Mouse (Mus musculus): ENCODE results near the gene Sh3pxd2a. TPM values are rescaled to one million over a fixed set of nuclear protein-coding genes. Genes with fewer than 3 reads are reported as not detected.
"Not testable (repeated sequence)": the region's sequence is repeated elsewhere in the genome, so short reads cannot be mapped to it uniquely, and the experiment has no call there.

The Sh3pxd2a gene
- polyA plus RNA-seq, 1 experiment from 2014 or later: 8.7 TPM

GRCm38 (mm10) chr19:47402976-47403375, 61.2 kb downstream of the Sh3pxd2a start:
- H3K4me3 ChIP-seq (ENCODE audit: low read length): no peak overlapping the region
- H3K27ac ChIP-seq (ENCODE audit: low read depth, low read length): peak overlapping the region; percentile 42; the same call in 1 of the 2 replicates
- H3K27me3 ChIP-seq (ENCODE audit: control insufficient read depth, insufficient read depth, low read length): no peaks in the 10 kb centered on the region
- no peaks in the 10 kb centered on the region for H3K9me3 ChIP-seq (ENCODE audit: control insufficient read depth, low read length)
- 10% methylated on average over 6 of the region's 6 CpGs for WGBS
- H3K9ac ChIP-seq (ENCODE audit: low read depth, low read length): no peak overlapping the region
- peaks cover 32% of the 10 kb centered on the region for H3K4me1 ChIP-seq (ENCODE audit: control insufficient read depth, insufficient read depth, low read length)
- no peak overlapping the region for H3K4me2 ChIP-seq (replicated peaks; ENCODE audit: low read depth, low read length)
- ATAC-seq (ENCODE audit: low FRiP score, low TSS enrichment): peak; percentile 78
- no peaks in the 10 kb centered on the region for H3K36me3 ChIP-seq (ENCODE audit: control insufficient read depth, insufficient read depth, low read length)

DNA sequence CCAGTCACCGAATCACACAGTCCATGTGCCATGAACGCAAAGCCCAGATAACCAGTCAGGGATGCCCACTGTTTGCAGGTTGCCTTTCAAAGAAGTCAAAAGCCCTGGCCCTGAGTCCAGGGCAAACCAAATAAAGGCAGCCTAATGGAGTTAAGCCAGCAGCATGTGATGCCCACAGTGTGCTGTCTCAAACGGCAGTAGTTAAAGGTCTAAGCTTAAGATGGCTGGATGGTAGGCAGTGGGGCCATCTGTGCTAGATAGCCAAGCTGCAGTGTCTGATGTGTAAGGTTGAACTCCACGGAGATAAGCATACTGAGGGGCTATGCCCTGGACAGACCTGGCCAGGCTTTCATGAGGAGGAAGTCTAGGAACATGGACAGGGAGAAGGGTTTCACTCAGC, 61.7 kb downstream of the Sh3pxd2a start:
- peaks cover 36% of the 10 kb centered on the region for H3K4me1 ChIP-seq (ENCODE audit: control insufficient read depth, insufficient read depth, low read length)
- no peak for ATAC-seq (ENCODE audit: low FRiP score, low TSS enrichment)
- H3K4me2 ChIP-seq (replicated peaks; ENCODE audit: low read depth, low read length): no peak overlapping the region
- 67% methylated on average over 4 of the region's 4 CpGs for WGBS
- no peak overlapping the region for H3K9ac ChIP-seq (ENCODE audit: low read depth, low read length)
- no peaks in the 10 kb centered on the region for H3K36me3 ChIP-seq (ENCODE audit: control insufficient read depth, insufficient read depth, low read length)
- H3K9me3 ChIP-seq (ENCODE audit: control insufficient read depth, low read length): no peaks in the 10 kb centered on the region
- peak overlapping the region; percentile 42; the same call in 1 of the 2 replicates for H3K27ac ChIP-seq (ENCODE audit: low read depth, low read length)
- H3K4me3 ChIP-seq (ENCODE audit: low read length): no peak overlapping the region
- H3K27me3 ChIP-seq (ENCODE audit: control insufficient read depth, insufficient read depth, low read length): no peaks in the 10 kb centered on the region

DNA sequence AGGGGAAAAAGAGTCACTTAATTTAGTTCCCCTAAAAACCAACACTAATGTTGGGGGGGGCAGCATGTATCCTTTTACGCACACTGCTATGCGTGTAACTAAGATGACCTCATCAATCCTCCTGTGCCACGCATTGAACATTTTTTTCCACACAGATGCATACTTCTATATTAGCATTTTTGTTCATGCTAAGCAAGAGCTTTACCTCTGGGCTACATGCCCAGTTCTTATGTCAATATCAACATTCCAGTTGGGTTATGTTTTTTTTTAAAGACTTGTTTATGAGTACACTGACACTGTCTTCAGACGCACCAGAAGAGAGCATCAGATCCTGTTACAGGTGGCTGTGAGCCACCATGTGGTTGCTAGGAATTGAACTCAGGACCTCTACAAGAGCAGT, 64.5 kb downstream of the Sh3pxd2a start:
- no peak overlapping the region for H3K9ac ChIP-seq (ENCODE audit: low read depth, low read length)
- WGBS: 70% methylated on average over 4 of the region's 4 CpGs
- no peak overlapping the region for H3K4me3 ChIP-seq (ENCODE audit: low read length)
- H3K36me3 ChIP-seq (ENCODE audit: control insufficient read depth, insufficient read depth, low read length): 0 out of 2 replicates have a peak, but pooled peaks cover 2% of the 10 kb centered on the region
- peaks cover 29% of the 10 kb centered on the region for H3K4me1 ChIP-seq (ENCODE audit: control insufficient read depth, insufficient read depth, low read length)
- no peak overlapping the region for H3K4me2 ChIP-seq (replicated peaks; ENCODE audit: low read depth, low read length)
- no peaks in the 10 kb centered on the region for H3K9me3 ChIP-seq (ENCODE audit: control insufficient read depth, low read length)
- no peaks in the 10 kb centered on the region for H3K27me3 ChIP-seq (ENCODE audit: control insufficient read depth, insufficient read depth, low read length)
- ATAC-seq (ENCODE audit: low FRiP score, low TSS enrichment): no peak
- no peak overlapping the region for H3K27ac ChIP-seq (ENCODE audit: low read depth, low read length)

DNA sequence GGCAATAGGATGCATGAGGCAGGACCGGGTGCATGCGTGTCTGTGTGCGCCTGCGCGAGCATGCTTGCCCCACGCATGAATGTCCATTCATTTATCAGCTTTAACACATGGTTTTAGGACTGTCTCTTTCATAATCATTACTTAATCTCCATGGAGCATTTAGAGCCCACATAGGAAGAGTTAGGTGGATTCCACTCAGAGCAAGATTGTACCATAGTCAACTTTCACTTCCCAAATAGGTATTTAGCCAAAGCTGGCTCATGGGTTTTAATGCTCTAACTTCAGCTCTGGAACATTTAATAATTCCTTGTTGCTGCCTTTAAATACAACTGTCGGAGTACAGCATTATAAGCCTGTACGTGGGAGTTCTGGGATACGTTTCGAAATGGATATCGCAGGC, 65.2 kb downstream of the Sh3pxd2a start:
- no peak overlapping the region for H3K4me2 ChIP-seq (replicated peaks; ENCODE audit: low read depth, low read length)
- ATAC-seq (ENCODE audit: low FRiP score, low TSS enrichment): no peak
- 0 out of 2 replicates have a peak, but pooled peaks cover 2% of the 10 kb centered on the region for H3K36me3 ChIP-seq (ENCODE audit: control insufficient read depth, insufficient read depth, low read length)
- peaks cover 29% of the 10 kb centered on the region for H3K4me1 ChIP-seq (ENCODE audit: control insufficient read depth, insufficient read depth, low read length)
- H3K27ac ChIP-seq (ENCODE audit: low read depth, low read length): no peak overlapping the region
- H3K4me3 ChIP-seq (ENCODE audit: low read length): no peak overlapping the region
- no peaks in the 10 kb centered on the region for H3K27me3 ChIP-seq (ENCODE audit: control insufficient read depth, insufficient read depth, low read length)
- H3K9ac ChIP-seq (ENCODE audit: low read depth, low read length): no peak overlapping the region
- 90% methylated on average over 11 of the region's 11 CpGs for WGBS
- H3K9me3 ChIP-seq (ENCODE audit: control insufficient read depth, low read length): no peaks in the 10 kb centered on the region

DNA sequence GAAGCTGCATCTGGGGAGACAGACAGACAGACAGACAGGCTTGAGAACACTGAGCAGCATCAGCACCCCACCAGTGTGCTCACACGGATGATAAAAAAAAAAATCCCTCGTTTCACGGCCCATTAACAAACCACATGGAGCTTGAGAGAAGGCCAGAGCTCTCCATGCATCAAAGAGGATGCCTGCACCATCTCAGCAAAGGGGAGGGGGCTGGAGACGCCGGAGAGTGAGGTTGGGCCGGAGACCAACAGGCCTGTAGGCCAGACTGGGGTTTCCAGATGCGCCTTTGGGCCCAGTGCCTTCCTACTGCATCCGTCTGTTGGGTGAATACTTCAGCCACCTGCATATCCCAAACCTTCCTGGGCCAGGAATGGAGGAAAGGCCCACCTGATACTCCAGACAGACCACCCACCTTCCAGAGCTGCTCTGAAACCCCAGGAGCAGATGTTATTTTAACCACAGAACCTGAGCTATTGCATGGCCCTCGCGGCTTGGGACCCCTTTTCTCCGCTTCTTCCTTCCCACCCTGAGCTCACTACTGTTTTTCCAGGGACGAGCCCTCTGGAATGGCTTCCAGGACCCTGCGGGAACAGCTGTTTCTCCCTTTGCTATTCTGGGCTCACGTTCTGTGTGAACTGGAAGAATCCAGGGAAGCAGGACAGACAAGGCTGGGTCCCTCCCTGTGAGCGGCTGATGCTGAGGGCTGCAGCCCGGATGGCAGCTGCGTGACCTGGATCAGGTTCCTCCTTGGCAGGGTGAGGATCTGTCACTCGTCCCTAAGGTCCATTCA, 66.1 kb downstream of the Sh3pxd2a start:
- no peak overlapping the region for H3K4me3 ChIP-seq (ENCODE audit: low read length)
- H3K4me1 ChIP-seq (ENCODE audit: control insufficient read depth, insufficient read depth, low read length): peaks cover 24% of the 10 kb centered on the region
- peak overlapping the region; percentile 52; the same call in 1 of the 2 replicates for H3K27ac ChIP-seq (ENCODE audit: low read depth, low read length)
- H3K9ac ChIP-seq (ENCODE audit: low read depth, low read length): no peak overlapping the region
- ATAC-seq (ENCODE audit: low FRiP score, low TSS enrichment): peak; percentile 79
- H3K27me3 ChIP-seq (ENCODE audit: control insufficient read depth, insufficient read depth, low read length): no peaks in the 10 kb centered on the region
- H3K4me2 ChIP-seq (replicated peaks; ENCODE audit: low read depth, low read length): no peak overlapping the region
- H3K36me3 ChIP-seq (ENCODE audit: control insufficient read depth, insufficient read depth, low read length): 0 out of 2 replicates have a peak, but pooled peaks cover 2% of the 10 kb centered on the region
- WGBS: 27% methylated on average over 18 of the region's 18 CpGs
- H3K9me3 ChIP-seq (ENCODE audit: control insufficient read depth, low read length): no peaks in the 10 kb centered on the region

DNA sequence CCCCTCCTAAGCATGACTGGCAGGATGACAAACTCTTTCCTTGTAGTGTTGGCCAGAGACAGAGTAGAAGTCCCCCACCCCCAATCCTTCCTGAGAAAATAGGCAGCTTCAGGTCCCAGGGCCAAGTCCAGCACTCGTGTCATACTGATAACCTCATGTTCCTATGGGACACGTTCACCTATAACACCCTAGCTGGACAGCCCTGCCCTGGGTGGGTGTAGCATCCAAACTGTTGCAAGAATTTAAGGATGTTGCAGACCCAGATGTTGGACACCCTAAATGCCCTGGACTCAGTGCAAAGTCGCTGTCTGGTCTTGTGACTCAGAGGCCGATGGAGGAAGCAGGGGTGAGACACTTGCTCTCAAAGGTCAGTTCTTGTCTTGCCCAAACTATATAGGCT, 68.9 kb downstream of the Sh3pxd2a start:
- H3K9ac ChIP-seq (ENCODE audit: low read depth, low read length): no peak overlapping the region
- no peaks in the 10 kb centered on the region for H3K27me3 ChIP-seq (ENCODE audit: control insufficient read depth, insufficient read depth, low read length)
- 0 out of 2 replicates have a peak, but pooled peaks cover 2% of the 10 kb centered on the region for H3K36me3 ChIP-seq (ENCODE audit: control insufficient read depth, insufficient read depth, low read length)
- H3K4me3 ChIP-seq (ENCODE audit: low read length): no peak overlapping the region
- H3K4me1 ChIP-seq (ENCODE audit: control insufficient read depth, insufficient read depth, low read length): peaks cover 21% of the 10 kb centered on the region
- no peak overlapping the region for H3K4me2 ChIP-seq (replicated peaks; ENCODE audit: low read depth, low read length)
- 71% methylated on average over 4 of the region's 4 CpGs for WGBS
- ATAC-seq (ENCODE audit: low FRiP score, low TSS enrichment): no peak
- no peak overlapping the region for H3K27ac ChIP-seq (ENCODE audit: low read depth, low read length)
- H3K9me3 ChIP-seq (ENCODE audit: control insufficient read depth, low read length): no peaks in the 10 kb centered on the region

DNA sequence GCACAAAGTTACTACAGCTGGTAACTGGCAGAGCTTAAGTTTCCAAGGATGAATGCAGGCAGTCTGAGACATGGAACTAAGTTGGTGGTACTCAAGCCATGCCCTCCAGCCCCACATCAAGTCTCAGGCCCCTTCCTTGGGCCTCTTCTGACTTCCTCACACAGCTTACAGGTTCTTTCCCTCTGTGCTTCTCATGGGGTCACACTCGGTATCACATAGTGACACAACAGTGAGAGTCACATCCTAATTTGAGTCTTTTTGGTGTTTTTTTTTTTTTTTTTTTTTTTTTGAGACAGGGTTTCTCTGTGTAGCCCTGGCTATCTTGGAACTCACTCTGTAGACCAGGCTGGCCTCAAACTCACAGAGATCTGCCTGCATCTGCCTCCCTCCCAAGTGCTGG, 69.4 kb downstream of the Sh3pxd2a start:
- H3K27me3 ChIP-seq (ENCODE audit: control insufficient read depth, insufficient read depth, low read length); H3K4me2 ChIP-seq (replicated peaks; ENCODE audit: low read depth, low read length); ATAC-seq (ENCODE audit: low FRiP score, low TSS enrichment); H3K9me3 ChIP-seq (ENCODE audit: control insufficient read depth, low read length); H3K27ac ChIP-seq (ENCODE audit: low read depth, low read length); H3K36me3 ChIP-seq (ENCODE audit: control insufficient read depth, insufficient read depth, low read length); H3K4me3 ChIP-seq (ENCODE audit: low read length); H3K9ac ChIP-seq (ENCODE audit: low read depth, low read length): not testable (repeated sequence)
- peaks cover 21% of the 10 kb centered on the region for H3K4me1 ChIP-seq (ENCODE audit: control insufficient read depth, insufficient read depth, low read length)
- 94% methylated on average over 1 of the region's 1 CpGs for WGBS

DNA sequence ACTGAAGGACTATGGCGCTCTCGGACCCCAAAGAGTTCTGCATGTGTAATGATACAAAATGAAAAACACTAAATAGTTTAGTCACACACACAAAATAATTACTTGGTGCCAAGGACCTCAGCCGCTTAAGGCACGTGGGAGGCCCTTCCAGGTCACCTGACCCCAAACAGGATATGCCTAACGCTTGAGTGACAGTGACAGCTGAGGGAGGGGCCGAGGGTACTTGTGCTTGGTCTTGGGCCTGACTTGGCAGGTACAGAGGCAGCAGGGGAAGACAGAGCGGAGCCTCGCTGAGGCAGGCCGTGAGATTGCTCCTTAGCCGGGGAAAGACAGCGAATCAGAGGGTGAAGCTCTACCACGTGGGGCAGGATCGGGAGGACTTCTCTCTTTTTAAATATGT, 73.3 kb downstream of the Sh3pxd2a start:
- no peaks in the 10 kb centered on the region for H3K27me3 ChIP-seq (ENCODE audit: control insufficient read depth, insufficient read depth, low read length)
- 65% methylated on average over 13 of the region's 13 CpGs for WGBS

GRCm38 (mm10) chr19:47387887-47388286, 76.3 kb downstream of the Sh3pxd2a start:
- Histone ChIP-seq H3K4me1 (ENCODE audit: control insufficient read depth, insufficient read depth, low read length) (peaks cover 40% of the 10 kb centered on the region), H3K4me2 (replicated peaks; ENCODE audit: low read depth, low read length) (peak overlapping the region; percentile 9; the same call in 1 of the 2 replicates), H3K36me3 (ENCODE audit: control insufficient read depth, insufficient read depth, low read length) (no peaks in the 10 kb centered on the region), H3K9me3 (ENCODE audit: control insufficient read depth, low read length) (no peaks in the 10 kb centered on the region), H3K4me3 (ENCODE audit: low read length) (no peak overlapping the region), H3K27ac (ENCODE audit: low read depth, low read length) (peak overlapping the region; percentile 83), H3K27me3 (ENCODE audit: control insufficient read depth, insufficient read depth, low read length) (no peaks in the 10 kb centered on the region), H3K9ac (ENCODE audit: low read depth, low read length) (no peak overlapping the region)
- WGBS: 16% methylated on average over 3 of the region's 3 CpGs
- peak; percentile 92 for ATAC-seq (ENCODE audit: low FRiP score, low TSS enrichment)

More for the DNA sequence above, 73.3 kb downstream of the Sh3pxd2a start:
- Histone ChIP-seq H3K9ac (ENCODE audit: low read depth, low read length) (no peak overlapping the region), H3K4me2 (replicated peaks; ENCODE audit: low read depth, low read length) (no peak overlapping the region), H3K4me3 (ENCODE audit: low read length) (no peak overlapping the region), H3K27ac (ENCODE audit: low read depth, low read length) (no peak overlapping the region), H3K4me1 (ENCODE audit: control insufficient read depth, insufficient read depth, low read length) (peaks cover 33% of the 10 kb centered on the region), H3K36me3 (ENCODE audit: control insufficient read depth, insufficient read depth, low read length) (no peaks in the 10 kb centered on the region), H3K9me3 (ENCODE audit: control insufficient read depth, low read length) (no peaks in the 10 kb centered on the region)
- no peak for ATAC-seq (ENCODE audit: low FRiP score, low TSS enrichment)
